Mouse (Mus musculus) heart, embryonic 14.5 days (tissue): ENCODE measurements around the gene Clta. TPM values are rescaled to one million over a fixed set of nuclear protein-coding genes. Genes with fewer than 3 reads are reported as not detected.

ENCODE experiments used
- ATAC-seq: fragments of 200-750 bp; cut with Nextera tagmentation; 2 replicates; pipeline ENCODE4 v1.8.0; 2017; ENCODE audit warnings: low read depth, moderate TSS enrichment; ENCODE audit not compliant: insufficient number of reproducible peaks, insufficient read depth, low FRiP score
- H3K27ac ChIP-seq, 2 experiments: fragments of 200-500 bp in 1 of 2; fragments of 300-500 bp in 1 of 2; sonication (generic) in 1 of 2; replicated peaks in 1 of 2; 2 replicates each; pipeline ENCODE4 v1.5.1; 2012 to 2014; ENCODE audit warnings: low read depth in 2 of 2, low read length in 2 of 2, control low read depth in 1 of 2, mild to moderate bottlenecking in 1 of 2, mixed read lengths in 1 of 2; ENCODE audit not compliant: control insufficient read depth in 1 of 2, insufficient read depth in 1 of 2
- H3K27me3 ChIP-seq: fragments of 300-500 bp; sonication (generic); 2 replicates; pipeline ENCODE4 v1.6.1; 2014; ENCODE audit warnings: mild to moderate bottlenecking, low read length, control low read depth; ENCODE audit not compliant: control insufficient read depth, insufficient read depth
- H3K36me3 ChIP-seq: fragments of 300-500 bp; sonication (generic); 2 replicates; pipeline ENCODE4 v1.6.1; 2014; ENCODE audit warnings: mild to moderate bottlenecking, control low read depth, low read length, mixed read lengths; ENCODE audit not compliant: control insufficient read depth, insufficient read depth
- H3K4me1 ChIP-seq, 2 experiments: fragments of 200-500 bp in 1 of 2; fragments of 300-500 bp in 1 of 2; sonication (generic) in 1 of 2; 2 replicates each; pipeline ENCODE4 v1.6.1; 2012 to 2014; ENCODE audit warnings: low read length in 2 of 2, control low read depth in 1 of 2, mixed read lengths in 1 of 2; ENCODE audit not compliant: control insufficient read depth in 2 of 2, insufficient read depth in 2 of 2
- H3K4me2 ChIP-seq: fragments of 300-500 bp; sonication (generic); 2 replicates; pipeline ENCODE4 v1.6.1; 2014; ENCODE audit warnings: mild to moderate bottlenecking, low read length
- H3K4me3 ChIP-seq, 2 experiments: fragments of 200-500 bp in 1 of 2; fragments of 300-500 bp in 1 of 2; sonication (generic) in 1 of 2; 2 replicates each; pipeline ENCODE4 v1.5.1; 2012 to 2014; ENCODE audit warnings: low read length in 2 of 2, mild to moderate bottlenecking in 2 of 2, control low read depth in 1 of 2, low read depth in 1 of 2, moderate library complexity in 1 of 2; ENCODE audit not compliant: control insufficient read depth in 1 of 2, insufficient read depth in 1 of 2
- H3K9ac ChIP-seq: fragments of 300-500 bp; sonication (generic); 2 replicates; pipeline ENCODE4 v1.6.1; 2014; ENCODE audit warnings: mild to moderate bottlenecking, low read length
- H3K9me3 ChIP-seq: fragments of 300-500 bp; sonication (generic); 2 replicates; pipeline ENCODE4 v1.6.1; 2016; ENCODE audit warnings: low read length, control low read depth; ENCODE audit not compliant: control insufficient read depth
- WGBS: fragments of 180-500 bp; shearing (Covaris S2); extraction: QIAGEN DNeasy Blood & Tissue Kit; methylation state at CpG from one replicate; pipeline ENCODE4 v1.1.7; 2014; 5-methylcytosine and 5-hydroxymethylcytosine counted together
- polyA plus RNA-seq: library from polyadenylated mRNA; unstranded; fragments of >200 nt; fragmentation: Nextera tagmentation; extraction: Ambion mirVana; gene quantifications from 2 replicates; pipeline ENCODE4 v1.2.1, GENCODE M21; 2014

The Clta gene
- polyA plus RNA-seq, 1 experiment from 2014 or later, result 154 TPM

- ATAC-seq, result peak; percentile 87
- WGBS, result 1% methylated on average over 24 of the region's 24 CpGs
- Histone ChIP-seq H3K4me2 (peak overlapping the region; percentile 79), H3K9ac (peak overlapping the region; percentile 76), H3K9me3 (no peaks in the 10 kb centered on the region), H3K27me3 (no peaks in the 10 kb centered on the region), H3K4me1 (peaks cover 11 to 14% of the 10 kb centered on the region in 2 experiments), H3K4me3 (peak overlapping the region; percentile 40 to 42), H3K27ac (peak overlapping the region; percentile 9 to 28; a peak in 1 of 4 replicates), H3K36me3 (peaks cover 4% of the 10 kb centered on the region; the same call in 1 of the 2 replicates)
Observed at GRCm38 (mm10) chr4:43982053-43982732, 22.1 kb upstream of the Clta start.

GRCm38 (mm10) chr4:43983181-43983580 lies 21.1 kb upstream of the Clta start, which contains the start of gene Ccin:
Ccin (plus strand) TSS chr4:43983483.
- H3K4me1 ChIP-seq, result peaks cover 11 to 13% of the 10 kb centered on the region in 2 experiments
- WGBS, result 64% methylated on average over 11 of the region's 11 CpGs
- peak within 1 kb of the TSS; percentile 40 to 42 for H3K4me3 ChIP-seq
- no peaks in the 10 kb centered on the region for H3K9me3 ChIP-seq
- ATAC-seq, result no peak
- peak within 1 kb of the TSS; percentile 79 for H3K4me2 ChIP-seq
- H3K27me3 ChIP-seq, result no peaks in the 10 kb centered on the region
- H3K9ac ChIP-seq, result peak within 1 kb of the TSS; percentile 76
- no peak within 1 kb of the TSS for H3K27ac ChIP-seq
- H3K36me3 ChIP-seq, result no peaks in the 10 kb centered on the region

- H3K27me3 ChIP-seq, result no peaks in the 10 kb centered on the region
- H3K9ac ChIP-seq, result no peak overlapping the region
- no peak overlapping the region for H3K4me2 ChIP-seq
- no peaks in the 10 kb centered on the region for H3K9me3 ChIP-seq
- H3K4me3 ChIP-seq, result no peak overlapping the region
- 90% methylated on average over 22 of the region's 22 CpGs for WGBS
- no peak overlapping the region for H3K27ac ChIP-seq
- peaks cover 6 to 7% of the 10 kb centered on the region in 2 experiments for H3K4me1 ChIP-seq
- H3K36me3 ChIP-seq, result no peaks in the 10 kb centered on the region
- ATAC-seq, result no peak
Observed at GRCm38 (mm10) chr4:43983756-43984155, 20.5 kb upstream of the Clta start.

GRCm38 (mm10) chr4:43984326-43984725 lies 19.9 kb upstream of the Clta start:
- no peak overlapping the region for H3K4me2 ChIP-seq
- H3K4me1 ChIP-seq, result peaks cover 1 to 2% of the 10 kb centered on the region in 2 experiments; a peak in 2 of 4 replicates
- ATAC-seq, result no peak
- H3K27me3 ChIP-seq, result no peaks in the 10 kb centered on the region
- H3K9ac ChIP-seq, result no peak overlapping the region
- no peak overlapping the region for H3K27ac ChIP-seq
- H3K36me3 ChIP-seq, result no peaks in the 10 kb centered on the region
- no peak overlapping the region for H3K4me3 ChIP-seq
- H3K9me3 ChIP-seq, result no peaks in the 10 kb centered on the region
- WGBS, result 88% methylated on average over 19 of the region's 19 CpGs

- Histone ChIP-seq H3K4me2 (no peak overlapping the region), H3K4me1 (no peaks in the 10 kb centered on the region), H3K27ac (no peak overlapping the region), H3K27me3 (no peaks in the 10 kb centered on the region), H3K9me3 (no peaks in the 10 kb centered on the region), H3K4me3 (no peak overlapping the region), H3K9ac (no peak overlapping the region), H3K36me3 (no peaks in the 10 kb centered on the region)
- WGBS, result 72% methylated on average over 3 of the region's 3 CpGs
- no peak for ATAC-seq
Observed at GRCm38 (mm10) chr4:43988976-43989375, 15.3 kb upstream of the Clta start.

GRCm38 (mm10) chr4:43993072-43993471 lies 11.2 kb upstream of the Clta start:
- no peak overlapping the region for H3K27ac ChIP-seq
- H3K36me3 ChIP-seq, result no peaks in the 10 kb centered on the region
- no peaks in the 10 kb centered on the region for H3K4me1 ChIP-seq
- WGBS, result 89% methylated on average over 11 of the region's 11 CpGs
- no peak overlapping the region for H3K9ac ChIP-seq
- H3K4me2 ChIP-seq, result no peak overlapping the region
- ATAC-seq, result no peak
- H3K9me3 ChIP-seq, result no peaks in the 10 kb centered on the region
- no peak overlapping the region for H3K4me3 ChIP-seq
- no peaks in the 10 kb centered on the region for H3K27me3 ChIP-seq

- no peak overlapping the region for H3K27ac ChIP-seq
- H3K9ac ChIP-seq, result no peak overlapping the region
- H3K4me3 ChIP-seq, result no peak overlapping the region
- H3K9me3 ChIP-seq, result no peaks in the 10 kb centered on the region
- no peaks in the 10 kb centered on the region for H3K4me1 ChIP-seq
- 70% methylated on average over 2 of the region's 2 CpGs for WGBS
- no peaks in the 10 kb centered on the region for H3K27me3 ChIP-seq
- no peaks in the 10 kb centered on the region for H3K36me3 ChIP-seq
- no peak overlapping the region for H3K4me2 ChIP-seq
- ATAC-seq, result no peak
Observed at GRCm38 (mm10) chr4:43994342-43994741, 9.9 kb upstream of the Clta start.

GRCm38 (mm10) chr4:44003622-44004021 lies 630 bp upstream of the Clta start:
- H3K27ac ChIP-seq, result no peak overlapping the region
- H3K27me3 ChIP-seq, result no peaks in the 10 kb centered on the region
- H3K9me3 ChIP-seq, result no peaks in the 10 kb centered on the region
- no peak overlapping the region for H3K4me3 ChIP-seq
- H3K9ac ChIP-seq, result no peak overlapping the region
- ATAC-seq, result no peak
- WGBS, result 78% methylated on average over 6 of the region's 6 CpGs
- H3K36me3 ChIP-seq, result no peaks in the 10 kb centered on the region
- no peak overlapping the region for H3K4me2 ChIP-seq
- H3K4me1 ChIP-seq, result no peaks in the 10 kb centered on the region
